Mouse (Mus musculus): ENCODE results near the gene Zdhhc7.

GRCm38 (mm10) chr8:120136618-120137017 is 35.3 kb upstream of the Zdhhc7 start:
- peak; percentile 30 for TF ChIP-seq CTCF (IDR thresholded peaks at IDR 0.05; ENCODE audit: low read depth)
- no peak for TF ChIP-seq EP300 (optimal IDR thresholded peaks at IDR 0.05)
